Mouse (Mus musculus): Measurements from ENCODE around the gene Jund.

DNA sequence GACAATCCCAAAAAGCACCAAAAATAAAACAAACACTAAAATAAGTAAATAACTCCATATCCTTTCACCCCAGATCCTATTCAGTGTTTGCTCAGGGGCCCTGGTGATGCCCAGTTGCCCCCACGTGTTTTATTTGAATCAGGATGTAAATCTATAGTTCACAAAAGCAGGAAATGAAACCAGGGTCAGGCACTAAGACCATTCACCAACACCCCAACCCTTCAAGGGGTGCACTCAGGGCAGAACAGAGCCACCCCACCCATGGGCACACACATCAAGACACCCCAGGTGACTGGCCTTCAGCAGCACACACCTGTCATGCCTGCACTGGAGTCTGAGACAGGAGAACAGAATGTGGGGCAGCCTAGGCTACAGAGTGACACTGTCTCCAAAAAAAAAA, 44.6 kb upstream of the Jund start:
- TF ChIP-seq CTCF (IDR thresholded peaks at IDR 0.05; ENCODE audit: insufficient read depth, low read depth, low read length) (no peak), POLR2A (IDR thresholded peaks at IDR 0.05; ENCODE audit: insufficient read depth, low read depth, low read length) (no peak)
